Mouse (Mus musculus) embryo, embryonic 10 days (tissue): ENCODE data around the gene Senp5.

Experiments used
- DNase-seq: peaks from one replicate; pipeline ENCODE4 v3.0.0-alpha.2; 2015; ENCODE audit warnings: low spot score

The Senp5 gene

GRCm38 (mm10) chr16:31938856-31939255 is 64.2 kb downstream of the Senp5 start:
- DNase-seq: no peak

GRCm38 (mm10) chr16:31936568-31936967 is 66.5 kb downstream of the Senp5 start:
- DNase-seq: no peak

GRCm38 (mm10) chr16:31935091-31935979 is 67.8 kb downstream of the Senp5 start:
- no peak for DNase-seq

DNA sequence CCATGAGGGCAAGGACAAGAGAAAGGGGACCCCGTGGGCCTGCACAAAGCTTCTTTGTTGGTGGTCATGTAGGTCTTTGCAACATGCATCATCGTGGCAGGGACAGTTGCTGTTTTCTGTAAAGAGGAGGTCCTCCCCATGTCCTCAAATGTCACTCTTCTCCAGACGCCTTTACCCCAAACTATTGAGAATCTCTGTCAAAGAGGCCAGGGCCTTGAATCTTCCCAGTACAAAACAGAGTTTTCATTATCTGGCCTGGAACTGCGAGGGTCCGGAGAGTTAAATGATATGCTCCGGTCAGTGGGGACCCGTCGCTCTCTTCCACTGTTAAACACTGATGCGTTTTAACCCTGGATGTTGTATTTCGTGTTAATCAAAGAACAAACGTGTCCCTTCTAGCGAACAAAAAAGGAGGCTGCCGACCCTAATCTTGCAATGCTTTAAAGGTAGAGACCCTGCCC is 68.5 kb downstream of the Senp5 start:
- no peak for DNase-seq

DNA sequence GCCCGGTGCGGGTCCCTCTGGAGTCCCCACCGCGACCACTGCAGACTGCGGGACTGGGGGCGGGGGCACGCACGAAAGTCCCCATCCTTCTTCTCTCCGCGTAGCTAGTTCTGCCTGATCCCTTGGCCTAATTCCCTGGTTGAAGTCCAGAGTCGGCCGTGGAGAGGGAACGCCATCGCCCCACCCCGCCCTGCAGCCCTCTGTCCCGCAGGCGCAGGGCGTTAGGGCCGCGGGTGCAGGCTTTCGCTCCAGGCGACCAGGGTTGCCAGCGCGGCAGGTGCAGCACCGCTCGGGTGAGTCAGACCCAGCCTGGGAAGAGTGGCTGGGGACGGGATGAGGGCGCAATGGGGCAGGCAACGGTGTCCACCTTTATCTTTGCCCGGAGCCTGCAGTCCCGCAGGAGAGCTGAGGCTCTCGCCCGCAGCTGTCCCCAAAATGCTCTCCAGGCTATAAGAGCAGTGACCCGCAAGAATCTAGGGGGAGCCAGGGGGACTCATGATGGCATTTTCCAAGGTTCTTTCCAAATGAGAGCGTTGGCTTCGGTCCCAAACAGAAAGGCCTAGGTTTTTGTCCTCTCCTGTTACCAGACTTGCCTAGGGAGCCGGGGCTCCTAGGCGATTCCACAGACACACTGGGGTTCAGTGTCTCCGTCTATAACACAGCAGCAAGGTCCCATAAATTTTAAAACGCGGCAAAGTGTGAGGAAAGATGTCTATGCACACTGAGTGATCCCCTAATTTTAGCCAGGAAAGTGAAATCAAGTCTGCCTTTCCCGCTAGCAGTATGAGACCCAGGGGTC is 69.1 kb downstream of the Senp5 start, which contains the start of gene Pigz:
Gene Pigz (plus strand): TSS at position 101 of the 799 bp plus-strand sequence.
- no peak for DNase-seq

DNA sequence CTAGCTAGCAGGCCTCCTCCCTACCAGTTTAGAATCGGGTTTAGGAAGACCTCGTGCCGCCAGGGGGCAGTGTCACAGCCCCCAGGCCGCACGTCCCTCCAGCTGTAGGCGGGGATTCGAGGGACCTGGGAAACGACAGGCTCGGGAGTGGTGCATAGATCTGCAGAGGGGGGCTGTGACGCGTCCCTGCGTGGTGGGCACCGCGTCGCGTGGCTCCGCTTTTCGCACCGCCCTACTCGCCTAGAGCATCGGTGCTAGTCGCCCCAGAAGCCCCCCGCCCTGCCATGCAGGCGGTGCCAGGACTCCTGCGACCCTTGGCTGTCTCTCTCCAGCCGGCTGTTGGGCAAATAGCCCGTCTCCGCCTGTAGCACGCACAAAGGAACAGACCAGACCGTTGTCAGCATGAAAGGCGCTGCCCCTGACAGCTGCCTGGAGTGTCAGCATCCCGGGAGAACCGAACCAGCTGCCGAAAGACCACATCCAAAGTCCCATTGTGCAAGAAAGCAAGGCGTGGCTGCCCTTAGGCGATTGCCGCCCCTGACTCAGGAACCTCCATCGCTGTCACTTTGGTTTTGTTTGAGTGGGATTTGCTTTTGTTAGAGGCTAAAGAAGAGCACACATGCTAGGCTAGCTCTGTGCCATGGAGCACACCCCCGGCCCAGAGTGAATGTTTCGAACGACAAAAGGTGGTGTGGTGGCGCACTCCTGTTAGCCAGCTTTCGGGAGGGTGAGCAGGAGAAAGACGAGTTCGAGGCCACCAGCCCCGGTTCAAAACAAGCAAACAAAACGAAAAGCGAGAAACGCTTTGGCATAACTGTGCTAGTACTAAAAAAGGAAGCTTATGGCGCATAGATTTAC is 70.0 kb downstream of the Senp5 start:
- peak; percentile 95 for DNase-seq

DNA sequence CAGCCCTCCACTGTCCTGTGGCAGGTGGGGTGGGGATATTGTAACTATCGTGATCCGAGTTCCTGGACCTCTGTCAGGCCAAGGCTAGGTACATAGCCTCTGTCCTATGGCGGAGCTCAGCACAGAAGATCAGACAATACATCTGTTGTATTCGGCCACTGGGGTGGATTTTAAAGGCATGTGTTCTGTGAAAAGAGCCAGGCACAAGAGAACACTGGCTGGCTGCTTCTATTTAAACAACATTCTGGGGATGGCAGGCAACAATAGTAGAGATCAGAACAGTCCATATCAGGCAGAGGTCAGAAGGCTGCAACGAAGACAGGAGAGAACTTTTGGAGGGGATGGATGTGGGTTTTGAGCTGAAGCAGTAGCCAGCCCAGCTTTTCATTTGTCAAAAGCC is 70.8 kb downstream of the Senp5 start:
- DNase-seq: no peak

DNA sequence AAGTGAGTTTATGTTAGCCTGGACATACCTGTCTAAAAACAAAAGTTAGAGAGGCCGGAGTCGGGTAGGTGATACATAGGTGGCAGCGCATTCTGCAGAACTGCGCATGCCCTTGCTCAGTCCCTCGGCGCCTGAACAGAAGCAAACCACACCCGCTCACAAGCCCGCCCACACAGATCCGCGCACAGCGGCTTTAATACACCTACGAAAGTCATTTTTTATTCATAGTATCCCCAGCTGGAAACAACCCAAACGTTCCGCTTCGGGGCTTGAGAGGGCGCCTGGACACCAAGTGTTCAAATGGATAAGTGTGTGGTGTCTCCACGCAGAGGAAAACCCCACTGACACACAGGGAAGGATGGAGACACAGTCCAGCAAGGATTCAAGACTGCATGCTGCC is 71.8 kb downstream of the Senp5 start:
- no peak for DNase-seq

DNA sequence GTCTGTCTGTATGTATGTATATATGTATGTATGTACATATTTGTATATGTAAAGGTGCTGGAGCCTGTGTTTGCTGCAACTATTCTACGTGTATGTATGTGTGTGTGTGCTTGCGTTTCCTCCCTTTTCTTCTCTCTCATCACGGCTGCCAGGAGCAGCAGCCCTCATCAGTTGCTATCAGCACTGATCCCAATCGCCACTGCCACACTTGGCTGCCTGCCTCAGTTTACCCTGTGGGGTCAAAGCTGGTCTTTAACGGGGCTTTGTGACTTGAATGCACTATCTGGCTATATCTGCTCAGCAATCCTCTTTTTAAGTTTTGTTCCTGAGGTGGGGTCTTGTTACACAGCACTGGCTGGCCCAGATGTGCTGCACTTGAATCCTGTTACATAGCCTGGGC is 75.7 kb downstream of the Senp5 start:
- DNase-seq: no peak

DNA sequence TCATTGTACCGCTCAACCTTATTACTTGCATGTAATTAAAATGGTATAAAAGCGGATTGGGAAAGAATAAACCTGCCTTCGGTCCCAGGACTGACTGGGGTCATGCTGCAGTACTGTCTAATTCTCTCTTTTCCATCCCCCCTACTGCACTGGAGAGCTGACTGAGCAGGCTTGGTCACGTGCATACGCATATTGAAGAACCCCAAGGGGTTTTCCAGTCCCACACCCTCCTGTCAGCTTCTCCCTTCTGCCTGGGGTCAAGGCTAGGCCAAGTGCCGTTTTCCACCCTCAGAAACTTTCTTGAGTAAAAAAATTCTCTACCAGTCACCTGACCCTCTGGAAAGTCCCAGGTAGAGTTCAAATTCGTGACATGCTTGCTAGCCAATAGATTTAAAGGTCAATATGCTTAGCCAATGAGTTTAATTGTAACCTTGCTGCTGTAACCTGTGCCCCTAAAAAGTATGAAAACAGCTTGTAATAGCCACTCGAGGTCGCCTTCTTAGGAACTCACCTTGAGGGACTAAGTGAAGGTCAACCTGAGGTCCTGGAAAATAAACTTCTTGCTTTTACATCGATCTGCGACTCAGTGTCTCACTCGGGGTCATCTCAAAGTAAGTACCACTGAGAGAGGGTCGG is 76.4 kb downstream of the Senp5 start:
- no peak for DNase-seq

- no peak for DNase-seq
Observed at GRCm38 (mm10) chr16:31926091-31926490, 77.0 kb downstream of the Senp5 start.

GRCm38 (mm10) chr16:31924368-31924767 is 78.7 kb downstream of the Senp5 start:
- DNase-seq: no peak

- DNase-seq: peak; percentile 92
Observed at GRCm38 (mm10) chr16:31918248-31918724, 84.8 kb downstream of the Senp5 start.

DNA sequence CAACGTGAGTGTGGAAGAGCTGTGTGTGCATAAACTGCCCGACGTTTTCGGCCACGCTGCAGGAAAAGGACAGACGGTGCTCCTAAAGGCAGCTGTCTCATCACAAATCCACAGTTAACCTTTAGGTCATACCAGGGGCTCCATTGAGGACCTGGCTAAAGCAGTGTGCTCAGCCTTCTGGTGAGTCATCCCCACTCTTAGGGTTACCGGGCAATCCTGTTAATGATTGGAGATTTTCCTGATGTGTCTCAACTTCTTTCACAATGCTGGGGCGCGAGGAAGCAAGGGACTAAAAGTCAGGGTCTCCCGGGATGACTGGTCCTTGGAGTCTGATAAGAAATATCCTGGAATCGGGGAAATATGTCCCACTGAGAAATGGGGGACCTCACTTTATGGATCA is 85.3 kb downstream of the Senp5 start:
- DNase-seq: no peak

- no peak for DNase-seq
Observed at GRCm38 (mm10) chr16:31910281-31910847, 92.7 kb downstream of the Senp5 start.
